21 mouse cellular contexts compared by ENCODE assay signal in the genomic region with DNA sequence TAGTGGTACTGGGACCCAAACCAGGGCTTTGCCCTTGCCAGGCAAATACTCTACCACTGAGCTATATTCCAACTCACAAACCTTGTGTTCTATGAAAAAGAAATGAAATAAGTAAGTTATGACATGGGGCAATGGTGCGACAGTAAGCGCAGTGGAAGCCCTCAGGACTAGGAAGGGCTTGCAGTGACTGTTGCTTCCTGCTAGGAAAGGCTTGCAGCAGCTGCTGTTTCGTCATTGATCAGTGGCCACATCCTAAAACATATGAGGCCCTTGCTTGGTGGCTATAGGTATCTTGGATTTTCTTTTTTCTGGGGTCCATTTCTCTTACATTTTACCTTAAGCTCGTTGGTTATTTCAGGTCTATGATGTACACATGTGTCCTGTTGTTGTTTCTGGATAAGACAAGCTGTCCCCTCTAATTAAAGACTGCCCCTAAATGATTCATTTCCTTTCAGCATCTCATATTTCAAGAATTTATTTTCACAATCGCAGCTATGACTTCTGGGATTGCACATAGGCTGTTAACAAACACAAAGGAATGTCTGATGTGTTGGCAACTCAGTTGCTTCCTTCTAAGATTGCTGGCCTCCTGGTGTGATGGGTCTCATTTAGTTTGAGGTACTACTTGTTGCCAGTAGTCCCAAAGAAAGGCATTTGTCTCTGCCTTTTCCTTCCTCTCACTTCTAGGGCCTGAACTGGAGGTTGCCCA. TPM values are rescaled to one million over a fixed set of nuclear protein-coding genes. Genes with fewer than 3 reads are reported as not detected.
DNase-seq lines count a peak whose midpoint lies in the region; ATAC-seq and TF ChIP-seq lines count a peak whose summit lies in the region.
"Had no signal": no experiment of that assay in that cellular context is flagged by ENCODE, and none has a peak within 500 bp of the region (broad histone marks: within the 10 kb centered on the region; RNA-seq: fewer than 3 reads in every experiment).

No protein-coding gene starts in this region.

- no peak overlapping the region for H3K4me2 ChIP-seq in midbrain, embryonic 11.5 days
- H3K4me2 ChIP-seq in midbrain, embryonic 15.5 days = no peak overlapping the region
- H3K4me2 ChIP-seq in forebrain, embryonic 14.5 days (ENCODE audit: low read length) = no peak overlapping the region
- H3K4me2 ChIP-seq: hindbrain, embryonic 12.5 days; midbrain, embryonic 12.5 days had no signal

- TF ChIP-seq POLR2A in small intestine, adult 2 months (IDR thresholded peaks at IDR 0.05; ENCODE audit: low read depth, low read length) = no peak

- H3K27ac ChIP-seq in midbrain, embryonic 11.5 days (ENCODE audit: low read depth, low read length) = no peak overlapping the region
- no peak overlapping the region for H3K27ac ChIP-seq in midbrain, embryonic 15.5 days
- 0 out of 2 replicates have a peak overlapping the region, but pooled peaks have one; percentile 16 for H3K27ac ChIP-seq in small intestine, adult 2 months (ENCODE audit: insufficient read depth, low read depth, low read length)
- H3K27ac ChIP-seq in forebrain, embryonic 14.5 days (ENCODE audit: low read depth, low read length) = no peak overlapping the region
- H3K27ac ChIP-seq: embryonic facial prominence, embryonic 10.5 days; hindbrain, embryonic 12.5 days; layer of hippocampus, adult 2 months; left cerebral cortex, adult 2 months; liver, embryonic 14.5 days; midbrain, embryonic 12.5 days had no signal

- no peak for TF ChIP-seq CTCF in small intestine, adult 2 months (IDR thresholded peaks at IDR 0.05; ENCODE audit: extremely low read depth, insufficient read length, insufficient replicate concordance, low read depth, low read length)

- WGBS in midbrain, embryonic 11.5 days = 78% methylated on average over 5 of the region's 5 CpGs
- 82% methylated on average over 5 of the region's 5 CpGs for WGBS in midbrain, embryonic 15.5 days
- WGBS in small intestine, adult 2 months = 82% methylated on average over 5 of the region's 5 CpGs
- 85% methylated on average over 5 of the region's 5 CpGs for WGBS in forebrain, embryonic 14.5 days

- no peak overlapping the region for H3K9ac ChIP-seq in midbrain, embryonic 11.5 days (ENCODE audit: low read length)
- no peak overlapping the region for H3K9ac ChIP-seq in midbrain, embryonic 15.5 days
- H3K9ac ChIP-seq in forebrain, embryonic 14.5 days (ENCODE audit: low read length) = no peak overlapping the region
- H3K9ac ChIP-seq: hindbrain, embryonic 12.5 days; liver, embryonic 14.5 days; midbrain, embryonic 12.5 days had no signal

- no peaks in the 10 kb centered on the region for H3K4me1 ChIP-seq in midbrain, embryonic 11.5 days (ENCODE audit: control insufficient read depth, insufficient read depth, low read length)
- no peaks in the 10 kb centered on the region for H3K4me1 ChIP-seq in midbrain, embryonic 15.5 days
- H3K4me1 ChIP-seq in small intestine, adult 2 months (ENCODE audit: control insufficient read depth, insufficient read depth, insufficient read length, low read length) = no peaks in the 10 kb centered on the region; the same call in 1 of the 2 replicates
- H3K4me1 ChIP-seq in forebrain, embryonic 14.5 days (ENCODE audit: control insufficient read depth, insufficient read depth, low read length) = no peaks in the 10 kb centered on the region
- H3K4me1 ChIP-seq: embryonic facial prominence, embryonic 10.5 days; hindbrain, embryonic 12.5 days; midbrain, embryonic 12.5 days had no signal

- ATAC-seq in midbrain, embryonic 11.5 days (ENCODE audit: low FRiP score) = no peak
- ATAC-seq in midbrain, embryonic 15.5 days (replicated peaks) = no peak
- ATAC-seq in forebrain, embryonic 14.5 days = no peak
- ATAC-seq: forebrain, embryonic 16.5 days; intestine, embryonic 16.5 days had no signal

- H3K9me3 ChIP-seq in midbrain, embryonic 11.5 days (ENCODE audit: control insufficient read depth, low read length) = no peaks in the 10 kb centered on the region
- H3K9me3 ChIP-seq in midbrain, embryonic 15.5 days = no peaks in the 10 kb centered on the region
- H3K9me3 ChIP-seq in forebrain, embryonic 14.5 days (replicated peaks; ENCODE audit: control insufficient read depth, low read length) = no peaks in the 10 kb centered on the region
- H3K9me3 ChIP-seq: embryonic facial prominence, embryonic 10.5 days; hindbrain, embryonic 12.5 days; midbrain, embryonic 12.5 days had no signal

- H3K36me3 ChIP-seq in midbrain, embryonic 11.5 days (ENCODE audit: control insufficient read depth, insufficient read depth, low read length) = no peaks in the 10 kb centered on the region
- no peaks in the 10 kb centered on the region for H3K36me3 ChIP-seq in midbrain, embryonic 15.5 days (replicated peaks)
- H3K36me3 ChIP-seq in small intestine, adult 2 months (ENCODE audit: control insufficient read depth, insufficient read depth, low read length) = no peaks in the 10 kb centered on the region
- no peaks in the 10 kb centered on the region for H3K36me3 ChIP-seq in forebrain, embryonic 14.5 days (ENCODE audit: control insufficient read depth, insufficient read depth, low read length)
- H3K36me3 ChIP-seq: embryonic facial prominence, embryonic 10.5 days; hindbrain, embryonic 12.5 days; midbrain, embryonic 12.5 days had no signal

- peak; percentile 17 for DNase-seq in midbrain, embryonic 11.5 days (ENCODE audit: low spot score, missing footprints)
- peak; percentile 33 for DNase-seq in adipocyte (ENCODE audit: low spot score)
- DNase-seq in induced T-regulatory cell, adult 2 months (ENCODE audit: low read depth) = peak; percentile 51
- no peak for DNase-seq in layer of hippocampus, adult 9-11 months
- no peak for DNase-seq in forebrain, embryonic 14.5 days (ENCODE audit: low spot score)
- DNase-seq in spleen, postnatal 10 days (ENCODE audit: low spot score in 2 of 2) = no peak
- DNase-seq: cerebellum, postnatal 36 days; lung, postnatal 14 days; thymus, postnatal 36 days had no signal

- no peak overlapping the region for H3K4me3 ChIP-seq in midbrain, embryonic 11.5 days (ENCODE audit: low read depth, low read length)
- no peak overlapping the region for H3K4me3 ChIP-seq in midbrain, embryonic 15.5 days
- H3K4me3 ChIP-seq in small intestine, adult 2 months (ENCODE audit: low read depth, low read length) = no peak overlapping the region
- no peak overlapping the region for H3K4me3 ChIP-seq in forebrain, embryonic 14.5 days (ENCODE audit: low read depth, low read length)
- H3K4me3 ChIP-seq: embryonic facial prominence, embryonic 10.5 days; erythroblast, embryonic 14.5 days; hindbrain, embryonic 12.5 days; layer of hippocampus, adult 2 months; left cerebral cortex, adult 2 months; midbrain, embryonic 12.5 days had no signal

- no peaks in the 10 kb centered on the region for H3K27me3 ChIP-seq in midbrain, embryonic 11.5 days (ENCODE audit: control insufficient read depth, insufficient read depth, low read length)
- H3K27me3 ChIP-seq in midbrain, embryonic 15.5 days (replicated peaks) = no peaks in the 10 kb centered on the region
- no peaks in the 10 kb centered on the region for H3K27me3 ChIP-seq in small intestine, adult 2 months (ENCODE audit: control insufficient read depth, insufficient read depth, low read length)
- no peaks in the 10 kb centered on the region for H3K27me3 ChIP-seq in forebrain, embryonic 14.5 days (replicated peaks; ENCODE audit: control insufficient read depth, insufficient read depth, low read length)
- H3K27me3 ChIP-seq: CH12.LX; hindbrain, embryonic 12.5 days; midbrain, embryonic 12.5 days had no signal

RNA-seq across cellular contexts. Expression of a gene that starts 14.9 kb away (rescaled TPM):
- 30.8 and 31.3 TPM in 2 replicates for polyA plus RNA-seq in midbrain, embryonic 11.5 days (2014; fragmentation: Nextera tagmentation; extraction: Ambion mirVana)
- polyA plus RNA-seq in midbrain, embryonic 15.5 days (2015; fragmentation: Nextera tagmentation; extraction: Ambion mirVana) = 43.4 and 44.4 TPM in 2 replicates
- 63.7 and 205 TPM in 2 replicates for polyA plus RNA-seq in small intestine, adult 2 months (2012; rRNA removed)
- 37.3 and 37.7 TPM in 2 replicates for polyA plus RNA-seq in forebrain, embryonic 14.5 days (2014; fragmentation: Nextera tagmentation; extraction: Ambion mirVana)

Comparison
In these comparisons a context has a peak if more than half of its experiments do, and no peak if none do; other contexts are left out.
1. DNase-seq: peak in midbrain, embryonic 11.5 days (single experiment), adipocyte (single experiment) and induced T-regulatory cell, adult 2 months (single experiment); none in layer of hippocampus, adult 9-11 months (single experiment), forebrain, embryonic 14.5 days (single experiment) and spleen, postnatal 10 days (0 of 2).